ENCODE assay signal across 20 mouse cellular contexts in the genomic region with DNA sequence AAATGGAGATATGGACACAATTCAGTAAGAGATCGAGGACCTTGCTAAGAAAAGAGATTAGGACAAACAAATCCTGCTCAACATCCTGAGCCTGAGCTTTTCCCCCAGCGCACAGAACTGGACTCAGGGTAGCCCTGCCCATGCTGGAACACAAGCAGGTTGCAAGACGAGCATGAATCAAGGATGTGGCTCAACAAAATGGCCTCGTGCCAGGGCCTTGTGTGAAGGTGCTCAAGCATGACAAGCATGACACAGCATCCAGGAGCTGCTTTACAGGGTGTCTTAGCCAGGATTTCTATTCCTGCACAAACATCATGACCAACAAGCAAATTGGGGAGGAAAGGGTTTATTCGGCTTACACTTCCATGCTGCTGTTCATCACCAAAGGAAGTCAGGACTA.
DNase-seq lines count a peak whose midpoint lies in the region; ATAC-seq and TF ChIP-seq lines count a peak whose summit lies in the region.
"Had no signal": no experiment of that assay in that cellular context is flagged by ENCODE, and none has a peak within 500 bp of the region (broad histone marks: within the 10 kb centered on the region; RNA-seq: fewer than 3 reads in every experiment).

No protein-coding gene starts in this region.

- TF ChIP-seq EP300 in stomach, postnatal 0 days (optimal IDR thresholded peaks at IDR 0.05) = no peak

- no peak for ATAC-seq in hindbrain, postnatal 0 days
- no peak for ATAC-seq in hindbrain, embryonic 11.5 days (ENCODE audit: low FRiP score)
- no peak for ATAC-seq in heart, embryonic 11.5 days (replicated peaks; ENCODE audit: insufficient number of reproducible peaks, low FRiP score, low TSS enrichment)
- ATAC-seq in stomach, postnatal 0 days (ENCODE audit: low FRiP score, low TSS enrichment) = no peak
- ATAC-seq: forebrain, embryonic 14.5 days; liver, embryonic 12.5 days had no signal

- no peak overlapping the region for H3K9ac ChIP-seq in hindbrain, postnatal 0 days (replicated peaks; ENCODE audit: low read length)
- H3K9ac ChIP-seq in hindbrain, embryonic 11.5 days (ENCODE audit: low read depth, low read length) = no peak overlapping the region
- no peak overlapping the region for H3K9ac ChIP-seq in heart, embryonic 11.5 days (ENCODE audit: low read depth, low read length)
- no peak overlapping the region for H3K9ac ChIP-seq in stomach, postnatal 0 days (ENCODE audit: low read length)
- H3K9ac ChIP-seq: liver, embryonic 12.5 days; lung, embryonic 14.5 days; midbrain, embryonic 12.5 days; neural tube, embryonic 13.5 days had no signal

- H3K27me3 ChIP-seq in hindbrain, postnatal 0 days (ENCODE audit: insufficient read depth, low read length) = no peaks in the 10 kb centered on the region
- no peaks in the 10 kb centered on the region for H3K27me3 ChIP-seq in hindbrain, embryonic 11.5 days (ENCODE audit: control insufficient read depth, insufficient read depth, low read length)
- H3K27me3 ChIP-seq in heart, embryonic 11.5 days (ENCODE audit: control insufficient read depth, insufficient read depth, low read length) = no peaks in the 10 kb centered on the region
- H3K27me3 ChIP-seq in stomach, postnatal 0 days (ENCODE audit: control insufficient read depth, insufficient read depth, low read length) = no peaks in the 10 kb centered on the region
- H3K27me3 ChIP-seq: liver, embryonic 12.5 days; midbrain, embryonic 12.5 days; neural tube, embryonic 13.5 days had no signal

- DNase-seq in hindbrain, postnatal 0 days (ENCODE audit: low spot score) = peak; percentile 16
- DNase-seq in hindbrain, embryonic 11.5 days (ENCODE audit: low spot score) = no peak
- DNase-seq in ovary, postnatal 36 days (ENCODE audit: low spot score) = peak; percentile 13
- DNase-seq in ovary, adult 18-20 months (ENCODE audit: low spot score) = no peak
- peak; percentile 89 for DNase-seq in adrenal gland, postnatal 14 days
- DNase-seq in kidney, postnatal 36 days = peak; percentile 39 to 77
- DNase-seq in stomach, postnatal 0 days (ENCODE audit: low spot score) = no peak
- DNase-seq: cerebellum, adult 9-10 months; embryo, embryonic 11 days; layer of hippocampus, postnatal 36 days; lung, embryonic 14.5 days; retina, postnatal 1 day; spleen, adult 18-20 months; thymus, adult 2 months had no signal

- no peak overlapping the region for H3K4me2 ChIP-seq in hindbrain, postnatal 0 days (ENCODE audit: low read depth, low read length)
- no peak overlapping the region for H3K4me2 ChIP-seq in hindbrain, embryonic 11.5 days (replicated peaks; ENCODE audit: low read depth, low read length)
- no peak overlapping the region for H3K4me2 ChIP-seq in heart, embryonic 11.5 days
- no peak overlapping the region for H3K4me2 ChIP-seq in stomach, postnatal 0 days (replicated peaks; ENCODE audit: low read depth)
- H3K4me2 ChIP-seq: liver, embryonic 12.5 days; lung, embryonic 14.5 days; midbrain, embryonic 12.5 days; neural tube, embryonic 13.5 days had no signal

- 61% methylated on average over 5 of the region's 5 CpGs for WGBS in hindbrain, postnatal 0 days
- 81% methylated on average over 5 of the region's 5 CpGs for WGBS in hindbrain, embryonic 11.5 days
- 75% methylated on average over 5 of the region's 5 CpGs for WGBS in heart, embryonic 11.5 days (ENCODE audit: insufficient replicate concordance)
- WGBS in stomach, postnatal 0 days = 61% methylated on average over 5 of the region's 5 CpGs

- H3K27ac ChIP-seq in hindbrain, postnatal 0 days = no peak overlapping the region
- H3K27ac ChIP-seq in hindbrain, embryonic 11.5 days (ENCODE audit: low read depth, low read length) = no peak overlapping the region
- H3K27ac ChIP-seq in heart, embryonic 11.5 days (ENCODE audit: low read depth, low read length) = no peak overlapping the region
- H3K27ac ChIP-seq in stomach, postnatal 0 days (replicated peaks) = no peak overlapping the region
- H3K27ac ChIP-seq: liver, embryonic 12.5 days; macrophage; midbrain, embryonic 12.5 days; neural tube, embryonic 13.5 days had no signal

- H3K9me3 ChIP-seq in hindbrain, postnatal 0 days (ENCODE audit: low read length) = no peaks in the 10 kb centered on the region
- no peaks in the 10 kb centered on the region for H3K9me3 ChIP-seq in hindbrain, embryonic 11.5 days (ENCODE audit: control insufficient read depth, low read length)
- H3K9me3 ChIP-seq in heart, embryonic 11.5 days (replicated peaks; ENCODE audit: control insufficient read depth, low read length) = no peaks in the 10 kb centered on the region
- H3K9me3 ChIP-seq in stomach, postnatal 0 days (ENCODE audit: control insufficient read depth, low read length) = peaks cover 2% of the 10 kb centered on the region; the same call in 1 of the 2 replicates
- H3K9me3 ChIP-seq: liver, embryonic 12.5 days; midbrain, embryonic 12.5 days had no signal

- H3K36me3 ChIP-seq in hindbrain, postnatal 0 days (ENCODE audit: insufficient read depth, low read length) = no peaks in the 10 kb centered on the region
- H3K36me3 ChIP-seq in hindbrain, embryonic 11.5 days (ENCODE audit: control insufficient read depth, insufficient read depth, low read length) = no peaks in the 10 kb centered on the region
- no peaks in the 10 kb centered on the region for H3K36me3 ChIP-seq in heart, embryonic 11.5 days (ENCODE audit: control insufficient read depth, insufficient read depth, low read length)
- H3K36me3 ChIP-seq in stomach, postnatal 0 days (ENCODE audit: control insufficient read depth, insufficient read depth, low read length) = no peaks in the 10 kb centered on the region
- H3K36me3 ChIP-seq: liver, embryonic 12.5 days; midbrain, embryonic 12.5 days; neural tube, embryonic 13.5 days had no signal

- no peak overlapping the region for H3K4me3 ChIP-seq in hindbrain, postnatal 0 days (ENCODE audit: low read length)
- no peak overlapping the region for H3K4me3 ChIP-seq in hindbrain, embryonic 11.5 days (ENCODE audit: low read depth, low read length)
- H3K4me3 ChIP-seq in heart, embryonic 11.5 days (ENCODE audit: low read depth, low read length) = no peak overlapping the region
- no peak overlapping the region for H3K4me3 ChIP-seq in stomach, postnatal 0 days (ENCODE audit: low read depth, low read length)
- H3K4me3 ChIP-seq: liver, embryonic 12.5 days; midbrain, embryonic 12.5 days; neural tube, embryonic 13.5 days had no signal

- no peaks in the 10 kb centered on the region for H3K4me1 ChIP-seq in hindbrain, postnatal 0 days (ENCODE audit: insufficient read depth, low read length)
- no peaks in the 10 kb centered on the region for H3K4me1 ChIP-seq in hindbrain, embryonic 11.5 days (replicated peaks; ENCODE audit: control insufficient read depth, insufficient read depth, low read length)
- no peaks in the 10 kb centered on the region for H3K4me1 ChIP-seq in heart, embryonic 11.5 days (ENCODE audit: control insufficient read depth, insufficient read depth, low read length)
- no peaks in the 10 kb centered on the region for H3K4me1 ChIP-seq in stomach, postnatal 0 days (replicated peaks; ENCODE audit: control insufficient read depth, insufficient read depth)
- H3K4me1 ChIP-seq: liver, embryonic 12.5 days; midbrain, embryonic 12.5 days; neural tube, embryonic 13.5 days had no signal

- TF ChIP-seq CTCF in hindbrain, postnatal 0 days (IDR thresholded peaks at IDR 0.05; ENCODE audit: low read depth) = no peak
- no peak for TF ChIP-seq CTCF in stomach, postnatal 0 days (IDR thresholded peaks at IDR 0.05; ENCODE audit: low read depth)

Comparison
In these comparisons a context has a peak if more than half of its experiments do, and no peak if none do; other contexts are left out.
1. DNase-seq: peak in hindbrain, postnatal 0 days (single experiment), ovary, postnatal 36 days (single experiment), adrenal gland, postnatal 14 days (single experiment) and kidney, postnatal 36 days (2 of 2); none in hindbrain, embryonic 11.5 days (single experiment), ovary, adult 18-20 months (single experiment) and stomach, postnatal 0 days (single experiment).